Mouse (Mus musculus) layer of hippocampus, adult 9-11 months (tissue): ENCODE results near the gene Slc3a2.
A peak's percentile ranks its signal among the peaks of the same experiment; 100 is the strongest.
"Not testable (repeated sequence)": the region's sequence is repeated elsewhere in the genome, so short reads cannot be mapped to it uniquely, and the experiment has no call there.

Source experiments
- DNase-seq: peaks from one replicate; pipeline ENCODE4 v3.0.0; 2022

The Slc3a2 gene

GRCm38 (mm10) chr19:8722907-8723573 is at the start of gene Slc3a2:
Slc3a2 (minus strand) TSS chr19:8723369.
- peak; percentile 98 for DNase-seq

- DNase-seq = peak; percentile 82
Observed at GRCm38 (mm10) chr19:8770567-8771270, 47.5 kb upstream of the Slc3a2 start, which contains the start of gene Tmem223. Tmem223 (plus strand) TSS chr19:8770996.

GRCm38 (mm10) chr19:8765562-8765961 is 42.4 kb upstream of the Slc3a2 start:
- DNase-seq = no peak

DNA sequence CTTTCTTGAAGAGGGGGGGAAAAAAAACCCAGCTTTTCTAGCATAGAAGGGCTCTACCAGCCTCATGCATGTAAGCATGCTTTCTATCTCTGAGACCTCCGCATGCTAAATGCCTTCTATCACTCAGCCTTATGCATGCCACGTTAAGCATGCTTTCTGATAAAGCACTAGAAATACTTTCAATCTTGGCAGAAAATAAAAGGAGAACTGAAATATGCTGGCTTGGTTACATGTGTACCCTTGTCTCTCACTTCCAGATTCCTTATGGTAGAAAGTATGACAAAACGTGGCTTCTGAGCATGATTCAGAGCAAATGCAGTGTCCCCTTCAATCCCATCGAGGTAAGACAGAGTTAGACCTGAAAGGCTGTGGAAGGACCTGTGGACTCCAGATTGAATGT is 40.1 kb upstream of the Slc3a2 start:
- no peak for DNase-seq

GRCm38 (mm10) chr19:8760757-8761156 is 37.6 kb upstream of the Slc3a2 start:
- no peak for DNase-seq

DNA sequence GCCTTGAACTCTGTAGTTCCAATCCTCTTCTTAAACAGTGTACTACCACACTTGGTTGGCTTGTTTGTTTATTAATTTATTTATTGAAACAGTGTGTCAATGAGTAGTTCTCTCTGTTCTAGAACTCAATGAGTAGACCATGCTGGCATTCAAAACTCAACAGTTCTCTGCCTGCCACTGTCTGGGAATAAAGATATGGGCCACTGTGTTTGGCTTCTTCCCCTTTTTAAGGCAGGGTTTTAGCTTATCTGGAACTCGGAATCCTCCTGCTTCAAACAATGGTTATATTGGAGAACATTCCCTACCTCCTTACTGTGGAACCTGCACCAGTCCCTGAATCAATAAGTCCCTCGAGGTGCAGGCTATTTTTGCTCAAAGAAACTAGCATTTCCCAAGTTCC is 35.7 kb upstream of the Slc3a2 start:
- DNase-seq = no peak

GRCm38 (mm10) chr19:8757471-8757998 is 34.4 kb upstream of the Slc3a2 start:
- no peak for DNase-seq

GRCm38 (mm10) chr19:8756635-8757387 is 33.6 kb upstream of the Slc3a2 start, which contains the start of gene Nxf1:
Nxf1 (plus strand) TSS chr19:8757073.
- peak; percentile 92 for DNase-seq

DNA sequence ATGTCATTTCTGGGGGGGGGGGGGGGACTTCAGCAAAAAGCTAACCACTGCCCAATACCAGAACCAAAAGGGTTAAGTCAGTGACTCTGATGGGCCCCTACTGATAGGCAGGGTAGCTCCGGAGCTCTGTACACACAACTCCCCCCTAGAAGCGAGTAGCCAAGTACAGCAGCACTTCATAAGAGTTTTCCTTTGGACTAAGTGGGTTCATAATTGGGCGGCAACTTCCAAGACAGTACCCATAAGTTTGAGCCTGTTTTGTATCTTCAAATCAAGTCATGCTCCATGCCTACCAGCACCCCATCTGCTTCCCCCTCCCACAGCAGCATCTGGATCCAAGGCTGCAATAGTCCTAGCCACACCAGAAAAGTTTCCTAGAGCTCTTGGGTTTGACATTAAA is 32.5 kb upstream of the Slc3a2 start:
- DNase-seq = no peak

DNA sequence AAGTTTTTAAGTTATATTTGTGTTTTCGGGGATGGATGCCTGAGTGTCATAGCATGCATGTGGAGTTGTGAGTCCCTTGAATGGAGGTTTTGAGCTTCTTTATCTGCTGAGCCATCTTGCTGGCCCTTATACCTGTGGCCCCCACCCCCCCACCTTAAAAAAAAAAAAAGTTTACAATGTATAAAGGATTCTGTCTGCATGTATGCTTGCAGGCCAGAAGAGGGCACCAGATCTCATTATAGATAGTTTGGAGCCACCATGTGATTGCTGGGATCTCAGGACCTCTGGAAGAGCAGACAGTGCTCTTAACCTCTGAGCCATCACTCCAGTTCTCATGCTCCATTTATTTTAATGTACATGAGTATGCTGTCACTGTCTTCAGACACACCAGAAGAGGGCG is 24.2 kb upstream of the Slc3a2 start:
- no peak for DNase-seq

GRCm38 (mm10) chr19:8745382-8745781 is 22.2 kb upstream of the Slc3a2 start:
- no peak for DNase-seq

DNA sequence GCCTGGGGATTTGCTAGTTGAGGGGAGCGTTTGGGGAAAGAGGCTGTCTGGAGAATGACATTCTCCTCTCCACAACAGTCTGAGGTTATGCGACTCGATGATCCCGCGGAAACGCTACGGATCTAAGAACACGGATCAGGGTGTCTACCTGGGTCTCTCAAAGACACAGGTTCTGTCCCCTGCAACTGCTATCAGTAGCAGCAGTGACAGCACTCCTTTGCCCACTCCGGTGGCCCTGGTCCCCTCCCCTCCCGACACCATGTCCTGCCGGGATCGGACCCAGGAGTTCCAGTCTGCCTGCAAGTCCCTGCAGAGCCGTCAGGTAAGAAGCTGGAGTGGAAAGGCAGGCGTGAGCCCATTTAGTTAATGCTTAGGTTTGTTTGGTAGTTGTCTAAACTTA is 19.0 kb upstream of the Slc3a2 start:
- DNase-seq = no peak

DNA sequence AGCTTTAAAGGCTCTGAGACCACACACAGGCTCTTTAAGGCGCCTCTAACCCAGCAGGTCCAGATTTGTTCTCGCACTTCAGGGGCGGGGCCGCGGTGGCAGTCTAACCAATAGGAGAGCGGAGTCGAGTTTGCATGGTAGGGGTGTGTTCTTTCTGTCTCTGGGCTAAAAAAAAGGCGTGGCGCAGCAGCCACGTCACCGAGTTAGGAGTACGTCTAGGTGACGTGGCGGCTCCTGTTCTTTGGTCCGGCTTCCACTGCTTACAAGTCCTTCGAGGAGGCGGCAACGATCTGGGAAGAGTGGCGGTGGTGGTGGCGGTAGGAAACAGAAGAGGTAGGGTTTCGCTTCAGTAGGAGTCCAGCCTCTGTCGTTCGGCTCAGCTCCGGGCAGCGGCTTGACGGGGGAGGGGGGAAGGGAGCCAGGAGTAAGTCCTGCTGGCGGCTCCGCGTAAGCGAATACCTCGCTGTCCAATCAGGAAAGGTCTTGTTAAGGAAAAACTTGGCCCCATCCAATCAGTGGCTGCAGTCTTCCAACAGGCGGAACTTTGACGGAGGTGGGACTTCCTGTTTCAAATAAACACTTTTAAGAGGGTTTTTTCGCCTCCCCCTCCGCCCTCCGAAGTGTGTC is 18.2 kb upstream of the Slc3a2 start, which contains the start of gene Stx5a:
Stx5a (plus strand) TSS at position 171 of the 627 bp plus-strand sequence.
- peak; percentile 98 for DNase-seq

DNA sequence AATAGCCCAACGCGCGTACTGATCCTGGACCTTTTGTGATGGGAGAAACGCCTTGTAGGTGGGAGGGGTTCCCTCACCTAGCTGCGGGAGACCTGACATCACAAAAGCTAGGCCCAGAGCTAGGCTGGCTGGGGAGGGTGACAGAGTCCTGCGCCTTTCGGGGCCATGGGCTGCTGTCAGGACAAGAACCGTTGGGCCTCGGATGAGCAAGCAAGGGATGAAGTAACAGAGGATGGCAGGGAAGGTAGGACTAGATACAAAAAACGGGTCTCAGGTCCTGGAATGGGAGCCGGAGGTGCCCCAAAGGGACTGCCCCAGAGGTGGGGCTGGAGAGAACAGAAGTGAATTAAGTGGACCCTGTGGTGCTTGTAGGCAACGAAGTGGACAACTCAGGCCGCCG is 17.4 kb upstream of the Slc3a2 start, which contains the start of gene 1700092M07Rik:
1700092M07Rik (plus strand) TSS at position 116 of the 400 bp plus-strand sequence.
- peak; percentile 39 for DNase-seq

GRCm38 (mm10) chr19:8739646-8740045 is 16.5 kb upstream of the Slc3a2 start:
- DNase-seq = no peak

DNA sequence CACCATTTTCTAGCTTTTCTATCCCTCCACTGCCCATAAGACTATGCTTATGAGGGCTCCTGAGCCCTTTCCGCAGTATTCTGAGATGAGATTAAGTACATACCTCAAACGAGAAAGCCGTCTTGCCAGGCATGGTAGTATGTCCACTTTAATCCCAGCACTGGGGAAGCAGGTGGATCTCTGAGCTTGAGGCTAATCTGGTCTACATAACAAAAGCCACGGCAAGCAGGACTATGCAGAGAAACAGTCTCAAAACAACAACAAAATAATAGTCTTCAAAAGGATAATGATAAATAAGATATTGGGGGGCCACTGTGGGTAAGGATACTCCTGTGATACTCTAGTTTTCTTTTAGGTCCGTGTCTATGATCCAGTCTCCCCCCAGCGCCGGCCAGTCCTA is 15.7 kb upstream of the Slc3a2 start:
- no peak for DNase-seq

DNA sequence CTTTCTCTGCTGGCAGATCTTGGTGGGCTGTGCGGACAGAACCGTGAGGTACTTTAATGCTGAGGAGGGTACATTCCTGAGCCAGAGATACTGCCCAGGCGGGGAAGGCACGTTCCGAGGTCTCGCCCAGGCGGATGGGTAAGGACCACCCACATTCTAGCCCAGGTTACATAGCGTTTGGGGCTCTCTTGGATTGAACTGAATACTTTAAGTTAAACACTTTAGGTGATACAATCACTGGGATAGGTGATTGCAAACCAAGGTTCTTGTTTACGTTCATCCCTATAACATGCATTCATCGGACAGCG is 12.9 kb upstream of the Slc3a2 start:
- no peak for DNase-seq

DNA sequence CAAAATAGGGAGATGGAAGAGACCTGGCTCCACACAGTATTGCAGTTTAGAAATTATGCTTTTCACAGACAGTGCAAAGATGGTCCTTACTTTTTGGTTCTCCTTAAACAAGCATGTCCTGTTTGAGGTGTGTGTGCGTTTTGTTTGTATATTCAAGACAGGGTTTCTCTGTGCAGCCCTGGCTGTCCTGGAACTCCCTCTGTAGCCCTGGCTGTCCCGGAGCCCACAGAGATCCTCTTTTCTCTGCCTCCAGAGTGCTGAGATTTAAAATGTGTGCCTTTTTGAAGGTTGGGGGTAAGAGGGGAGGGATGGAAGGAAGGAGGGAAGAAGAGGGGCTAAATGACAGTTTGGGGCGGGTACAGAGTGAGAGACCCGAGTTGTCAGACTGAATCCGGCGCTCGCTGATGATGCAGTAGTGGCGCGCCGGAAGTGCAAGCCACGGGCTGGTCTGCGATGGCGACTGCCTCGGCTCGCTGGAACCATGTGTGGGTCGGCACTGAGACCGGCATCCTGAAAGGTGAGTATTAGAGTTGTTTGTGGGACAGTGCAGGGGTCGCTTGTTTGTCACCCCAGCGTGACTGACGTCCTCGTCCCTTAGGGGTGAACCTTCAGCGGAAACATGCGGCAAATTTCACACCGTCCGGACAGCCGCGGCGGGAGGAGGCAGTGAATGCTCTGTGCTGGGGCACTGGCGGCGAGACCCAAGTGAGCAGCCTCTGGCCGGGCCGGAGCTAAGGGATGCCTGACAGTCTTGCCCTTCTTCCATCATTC is 12.4 kb upstream of the Slc3a2 start, which contains the start of gene Wdr74:
Wdr74 (plus strand) TSS at position 439 of the 771 bp plus-strand sequence.
- peak; percentile 91 for DNase-seq

DNA sequence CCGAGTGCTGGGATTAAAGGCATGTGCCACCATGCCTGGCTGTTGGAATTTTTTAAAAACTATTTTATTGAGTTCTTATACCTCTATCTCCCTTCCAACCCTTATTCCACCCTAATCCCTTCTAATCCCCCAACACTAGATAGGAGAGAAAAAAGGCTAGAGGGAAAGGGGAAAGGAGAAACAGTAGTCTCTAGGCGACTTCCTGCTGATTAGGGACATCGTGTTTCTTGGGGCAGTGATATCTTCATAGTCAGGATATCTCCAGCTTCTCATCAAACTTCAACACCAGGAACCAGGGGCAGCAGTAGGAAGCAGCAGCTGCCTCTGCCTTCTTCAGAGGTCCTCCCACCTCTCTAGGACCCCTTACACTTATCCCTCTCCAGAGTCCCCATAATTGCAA is 11.2 kb upstream of the Slc3a2 start:
- no peak for DNase-seq

DNA sequence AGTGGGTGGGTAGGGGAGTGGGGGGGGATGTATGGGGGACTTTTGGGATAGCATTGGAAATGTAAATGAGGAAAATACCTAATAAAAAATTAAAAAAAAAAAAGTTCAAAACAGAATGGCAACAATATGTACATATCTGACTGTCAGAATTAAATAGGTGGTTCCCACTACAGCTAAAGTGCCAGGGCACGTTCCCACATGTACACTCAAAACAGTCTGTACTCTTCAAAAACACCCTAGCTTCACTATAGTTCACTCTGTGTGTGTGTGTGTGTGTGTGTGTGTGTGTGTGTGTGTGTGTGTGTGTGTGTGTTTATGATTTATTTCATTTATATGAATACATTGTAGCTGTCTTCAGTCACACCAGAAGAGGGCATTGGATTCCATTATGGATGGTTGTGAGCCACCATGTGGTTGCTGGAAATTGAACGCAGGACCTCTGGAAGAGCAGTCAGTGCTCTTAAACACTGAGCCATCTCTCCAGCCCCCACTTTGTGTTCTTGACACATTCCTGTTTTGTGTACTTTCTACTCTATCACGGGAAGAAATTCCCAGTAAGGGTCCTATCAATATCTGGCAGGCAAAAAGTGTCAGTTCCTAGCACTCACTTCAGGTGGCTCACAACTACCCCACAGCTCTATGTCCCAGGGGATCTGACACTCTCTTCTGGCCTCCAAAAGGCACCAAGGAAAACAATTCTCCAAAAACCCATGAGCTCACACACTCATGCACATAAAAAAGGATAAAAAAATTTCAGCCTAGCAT is 5.3 kb upstream of the Slc3a2 start:
- DNase-seq = not testable (repeated sequence)

- DNase-seq = no peak
Observed at GRCm38 (mm10) chr19:8727495-8728114, 4.4 kb upstream of the Slc3a2 start.
